Mouse (Mus musculus) hindbrain, embryonic 13.5 days (tissue): ENCODE data around the gene Prkaa2. TPM values are rescaled to one million over a fixed set of nuclear protein-coding genes. Genes with fewer than 3 reads are reported as not detected.

Experiments
- ATAC-seq: fragments of 200-750 bp; cut with Nextera tagmentation; 2 replicates; pipeline ENCODE4 v1.8.0; 2017; ENCODE audit warnings: moderate TSS enrichment; ENCODE audit not compliant: low FRiP score
- H3K27ac ChIP-seq: fragments of 300-500 bp; sonication (generic); 2 replicates; pipeline ENCODE4 v1.5.1; 2015; ENCODE audit warnings: inconsistent platforms, mild to moderate bottlenecking, moderate library complexity
- H3K27me3 ChIP-seq: fragments of 300-500 bp; sonication (generic); 2 replicates; pipeline ENCODE4 v1.6.1; 2015; ENCODE audit warnings: mild to moderate bottlenecking, inconsistent platforms
- H3K36me3 ChIP-seq: fragments of 300-500 bp; sonication (generic); 2 replicates; pipeline ENCODE4 v1.6.1; 2015; ENCODE audit warnings: mild to moderate bottlenecking, inconsistent platforms
- H3K4me1 ChIP-seq: fragments of 300-500 bp; sonication (generic); replicated peaks from 2 replicates; pipeline ENCODE4 v1.6.1; 2015; ENCODE audit warnings: inconsistent platforms
- H3K4me2 ChIP-seq: fragments of 300-500 bp; sonication (generic); 2 replicates; pipeline ENCODE4 v1.6.1; 2015; ENCODE audit warnings: inconsistent platforms, mild to moderate bottlenecking, moderate library complexity
- H3K4me3 ChIP-seq: fragments of 300-500 bp; sonication (generic); 2 replicates; pipeline ENCODE4 v1.5.1; 2015; ENCODE audit warnings: mild to moderate bottlenecking, inconsistent platforms
- H3K9ac ChIP-seq: fragments of 300-500 bp; sonication (generic); 2 replicates; pipeline ENCODE4 v1.6.1; 2015; ENCODE audit warnings: mild to moderate bottlenecking, inconsistent platforms
- H3K9me3 ChIP-seq: fragments of 300-500 bp; sonication (generic); 2 replicates; pipeline ENCODE4 v1.6.1; 2016; ENCODE audit warnings: inconsistent platforms
- WGBS: fragments of 180-500 bp; shearing (Covaris S2); methylation state at CpG from one replicate; pipeline ENCODE4 v1.1.7; 2015; 5-methylcytosine and 5-hydroxymethylcytosine counted together
- polyA plus RNA-seq: library from polyadenylated mRNA; unstranded; fragments of >200 nt; fragmentation: Nextera tagmentation; extraction: Ambion mirVana; gene quantifications from 2 replicates; pipeline ENCODE4 v1.2.1, GENCODE M21; 2015

Gene Prkaa2
- polyA plus RNA-seq, 1 experiment from 2014 or later, result 11.5 TPM

DNA sequence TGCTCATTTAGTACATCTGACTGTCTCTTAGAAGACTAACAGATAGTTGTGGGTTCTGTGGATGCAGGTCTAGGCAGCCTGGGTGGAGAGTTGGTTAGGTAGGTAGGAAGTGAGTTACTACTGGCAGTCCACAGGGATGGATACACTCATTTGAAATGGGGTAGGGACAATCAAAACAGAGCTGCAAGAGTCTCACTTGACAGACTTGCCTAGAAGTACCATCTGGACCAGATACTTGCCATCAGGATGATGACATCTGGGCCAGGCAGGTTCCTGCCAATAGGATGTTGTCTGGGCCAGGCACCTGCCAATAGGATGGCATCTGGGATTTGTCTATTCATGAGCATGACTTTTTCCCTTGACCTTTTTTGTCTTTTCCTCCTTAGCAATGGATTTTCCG, 108.0 kb downstream of the Prkaa2 start:
- no peak overlapping the region for H3K9ac ChIP-seq
- H3K4me2 ChIP-seq, result no peak overlapping the region
- H3K4me1 ChIP-seq, result no peaks in the 10 kb centered on the region
- no peaks in the 10 kb centered on the region for H3K9me3 ChIP-seq
- H3K36me3 ChIP-seq, result no peaks in the 10 kb centered on the region
- H3K4me3 ChIP-seq, result no peak overlapping the region
- WGBS, result 60% methylated on average over 1 of the region's 1 CpGs
- ATAC-seq, result no peak
- H3K27me3 ChIP-seq, result no peaks in the 10 kb centered on the region
- no peak overlapping the region for H3K27ac ChIP-seq

DNA sequence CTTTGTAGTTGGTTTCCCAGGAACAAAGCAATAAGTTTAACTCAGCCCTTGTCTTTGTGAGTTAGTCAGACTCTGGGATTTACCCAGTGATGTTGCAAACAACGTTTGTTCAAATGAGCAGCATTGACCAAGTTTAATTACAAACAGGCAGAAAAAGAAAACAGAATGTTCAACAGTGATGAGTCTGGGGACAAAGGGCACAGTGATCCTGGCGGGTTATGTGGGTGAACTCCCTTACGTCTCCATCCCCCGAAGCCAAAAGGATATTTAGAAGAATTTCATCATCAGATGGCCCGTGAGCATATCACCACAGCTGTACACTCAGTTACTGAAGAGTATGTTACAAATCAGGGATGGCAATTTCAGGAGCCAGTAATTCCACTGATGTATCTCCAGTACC, 110.0 kb downstream of the Prkaa2 start:
- Histone ChIP-seq H3K4me3 (no peak overlapping the region), H3K36me3 (no peaks in the 10 kb centered on the region), H3K4me1 (no peaks in the 10 kb centered on the region), H3K9ac (no peak overlapping the region), H3K9me3 (no peaks in the 10 kb centered on the region), H3K4me2 (no peak overlapping the region), H3K27me3 (no peaks in the 10 kb centered on the region), H3K27ac (no peak overlapping the region)
- no peak for ATAC-seq
- 69% methylated on average over 5 of the region's 5 CpGs for WGBS

DNA sequence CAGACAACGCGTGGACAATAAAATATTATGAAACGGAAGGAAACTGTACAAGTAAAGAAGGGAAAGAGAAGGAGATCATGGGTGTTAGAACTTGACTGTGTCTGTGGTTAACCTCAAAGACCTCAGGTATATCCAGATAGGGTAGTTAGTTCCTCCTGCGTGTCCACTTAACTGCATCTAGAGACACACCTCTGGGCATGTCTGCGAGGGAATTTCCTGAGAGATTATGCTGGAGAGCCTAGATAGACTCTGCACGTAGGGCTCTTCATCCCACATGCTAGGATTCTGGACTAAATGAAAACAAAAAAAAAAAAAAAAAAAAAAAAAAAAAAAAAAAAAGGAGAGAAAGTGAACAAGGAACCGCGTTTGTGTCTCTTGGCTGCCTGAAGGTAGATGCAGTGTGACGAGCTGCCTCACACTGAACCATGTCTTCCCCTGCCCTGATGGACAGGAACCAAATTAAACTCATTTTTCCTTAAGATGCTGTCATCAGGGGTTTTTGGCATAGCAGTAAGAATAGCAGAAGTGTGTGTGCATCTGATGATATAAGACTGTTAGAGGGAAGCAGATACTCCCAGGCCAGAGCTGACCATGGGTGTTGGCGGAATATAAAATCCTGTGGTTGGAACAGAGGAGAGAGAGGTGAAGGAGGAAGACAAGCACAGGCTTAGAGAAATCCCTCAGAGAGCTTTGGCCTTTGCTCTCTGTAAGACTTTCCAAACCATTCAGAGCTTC, 116.4 kb downstream of the Prkaa2 start:
- no peaks in the 10 kb centered on the region for H3K36me3 ChIP-seq
- no peak for ATAC-seq
- no peak overlapping the region for H3K27ac ChIP-seq
- no peak overlapping the region for H3K9ac ChIP-seq
- WGBS, result 89% methylated on average over 10 of the region's 10 CpGs
- H3K4me3 ChIP-seq, result no peak overlapping the region
- H3K27me3 ChIP-seq, result no peaks in the 10 kb centered on the region
- H3K4me1 ChIP-seq, result no peaks in the 10 kb centered on the region
- H3K4me2 ChIP-seq, result no peak overlapping the region
- no peaks in the 10 kb centered on the region for H3K9me3 ChIP-seq

DNA sequence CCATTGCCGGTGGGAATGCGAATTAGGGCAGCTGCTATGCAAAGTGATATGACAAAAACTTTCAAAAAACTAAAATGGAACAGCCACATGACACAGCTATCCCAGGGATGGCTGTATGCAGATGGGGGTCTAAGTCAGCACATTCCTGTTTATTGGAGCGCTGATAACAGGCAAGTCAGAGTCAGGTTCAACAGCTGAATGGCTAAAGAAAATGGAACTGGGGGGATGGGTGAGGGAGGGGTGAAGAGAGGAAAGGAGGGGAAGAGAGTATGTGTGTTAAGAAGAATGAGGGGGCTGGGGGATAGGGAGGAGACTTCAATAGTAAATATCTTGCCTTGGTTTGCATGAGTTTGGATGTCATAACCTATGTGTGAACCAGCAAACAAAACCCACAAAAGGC, 117.4 kb downstream of the Prkaa2 start:
- H3K9ac ChIP-seq, result no peak overlapping the region
- no peaks in the 10 kb centered on the region for H3K36me3 ChIP-seq
- no peaks in the 10 kb centered on the region for H3K9me3 ChIP-seq
- H3K27me3 ChIP-seq, result no peaks in the 10 kb centered on the region
- no peaks in the 10 kb centered on the region for H3K4me1 ChIP-seq
- WGBS, result 76% methylated on average over 3 of the region's 3 CpGs
- H3K4me3 ChIP-seq, result no peak overlapping the region
- H3K4me2 ChIP-seq, result no peak overlapping the region
- H3K27ac ChIP-seq, result no peak overlapping the region
- no peak for ATAC-seq

DNA sequence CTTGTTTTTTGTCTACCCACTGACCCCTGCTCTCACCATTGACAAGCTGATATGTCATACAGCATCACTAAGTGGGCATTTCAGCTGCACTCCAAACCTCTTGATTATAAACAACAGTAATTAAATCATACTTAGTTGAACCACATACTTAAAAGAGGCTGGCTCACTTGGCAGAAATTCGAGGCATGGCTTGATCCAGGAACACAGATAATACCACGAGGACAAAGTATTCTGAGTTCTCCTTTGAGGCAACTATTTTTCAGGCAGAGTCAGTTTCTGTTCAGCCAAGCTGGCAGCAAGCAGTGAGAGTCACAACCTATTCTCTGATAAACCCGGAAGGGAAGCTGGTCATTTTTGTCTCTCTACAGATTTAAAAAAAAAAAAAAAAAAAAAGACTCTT, 119.0 kb downstream of the Prkaa2 start:
- Histone ChIP-seq H3K9me3 (no peaks in the 10 kb centered on the region), H3K27ac (no peak overlapping the region), H3K27me3 (no peaks in the 10 kb centered on the region), H3K9ac (no peak overlapping the region), H3K4me2 (no peak overlapping the region), H3K4me1 (no peaks in the 10 kb centered on the region), H3K4me3 (no peak overlapping the region), H3K36me3 (no peaks in the 10 kb centered on the region)
- 87% methylated on average over 3 of the region's 3 CpGs for WGBS
- ATAC-seq, result no peak

DNA sequence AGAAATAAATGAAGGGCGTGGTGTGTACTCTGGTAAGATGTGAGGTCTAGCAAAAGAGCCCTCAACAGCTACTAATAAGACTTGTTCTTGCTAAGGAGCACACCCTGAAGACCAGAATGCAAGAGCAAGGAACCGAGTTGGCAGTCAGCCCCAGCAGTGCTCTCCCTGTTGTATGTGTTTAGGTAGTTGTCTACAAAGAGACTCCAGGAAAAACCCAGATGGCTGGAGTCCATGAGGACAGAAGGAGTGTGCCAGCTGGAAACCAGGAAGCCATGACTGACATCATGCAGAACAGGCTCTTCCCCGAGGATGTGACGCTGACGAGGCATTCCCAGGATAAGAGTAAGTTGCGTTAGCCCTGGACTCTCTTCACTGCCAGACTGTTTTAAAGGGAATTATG, 119.7 kb downstream of the Prkaa2 start:
- H3K36me3 ChIP-seq, result no peaks in the 10 kb centered on the region
- H3K4me1 ChIP-seq, result no peaks in the 10 kb centered on the region
- H3K27me3 ChIP-seq, result no peaks in the 10 kb centered on the region
- H3K4me2 ChIP-seq, result no peak overlapping the region
- ATAC-seq, result no peak
- no peak overlapping the region for H3K27ac ChIP-seq
- WGBS, result 86% methylated on average over 6 of the region's 6 CpGs
- no peaks in the 10 kb centered on the region for H3K9me3 ChIP-seq
- H3K9ac ChIP-seq, result no peak overlapping the region
- no peak overlapping the region for H3K4me3 ChIP-seq

DNA sequence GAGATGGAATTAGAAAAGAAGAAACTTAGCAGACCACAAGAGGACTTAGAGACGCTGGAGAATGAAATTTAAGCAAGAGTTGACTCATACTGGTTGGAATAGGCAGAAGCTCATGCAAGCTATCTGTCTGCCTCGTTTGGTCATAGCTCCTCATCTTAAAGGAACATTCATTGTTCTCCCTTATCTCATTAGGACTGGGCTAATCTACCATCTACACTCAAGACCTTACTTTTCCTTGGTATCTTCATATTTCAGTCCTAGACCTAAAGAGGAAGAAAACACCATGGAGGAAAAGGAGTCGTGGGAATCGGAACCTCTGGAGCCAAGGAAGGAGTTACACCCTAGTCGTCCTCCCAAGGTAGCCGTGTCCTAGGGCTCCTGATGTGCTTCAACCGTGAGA, 121.0 kb downstream of the Prkaa2 start:
- no peak for ATAC-seq
- Histone ChIP-seq H3K4me3 (no peak overlapping the region), H3K27ac (no peak overlapping the region), H3K9me3 (no peaks in the 10 kb centered on the region), H3K4me1 (no peaks in the 10 kb centered on the region), H3K27me3 (no peaks in the 10 kb centered on the region), H3K9ac (no peak overlapping the region), H3K4me2 (no peak overlapping the region), H3K36me3 (no peaks in the 10 kb centered on the region)
- 92% methylated on average over 7 of the region's 7 CpGs for WGBS

DNA sequence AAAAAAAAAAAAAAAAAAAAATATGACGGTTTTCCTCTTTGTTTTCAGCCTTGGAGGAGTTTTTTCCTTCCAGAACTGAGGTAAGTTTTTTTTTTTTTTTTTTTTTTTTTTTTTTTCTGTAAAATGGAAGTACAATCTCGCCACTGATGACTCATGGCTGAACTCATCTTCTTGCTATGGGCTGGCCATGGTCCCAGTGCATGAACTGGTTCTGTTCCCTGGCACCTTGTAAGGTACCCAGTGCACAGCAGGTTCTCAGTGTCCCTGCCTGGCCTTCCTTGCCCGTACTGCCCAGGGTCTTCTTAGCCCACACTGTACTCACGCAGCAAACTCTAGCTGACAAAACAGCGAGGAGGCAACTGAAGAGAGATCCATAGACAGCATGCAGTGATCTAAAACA, 121.6 kb downstream of the Prkaa2 start:
- no peak overlapping the region for H3K4me2 ChIP-seq
- no peaks in the 10 kb centered on the region for H3K36me3 ChIP-seq
- no peak overlapping the region for H3K4me3 ChIP-seq
- H3K4me1 ChIP-seq, result no peaks in the 10 kb centered on the region
- H3K9ac ChIP-seq, result no peak overlapping the region
- H3K27me3 ChIP-seq, result no peaks in the 10 kb centered on the region
- no peaks in the 10 kb centered on the region for H3K9me3 ChIP-seq
- ATAC-seq, result no peak
- 82% methylated on average over 5 of the region's 5 CpGs for WGBS
- H3K27ac ChIP-seq, result no peak overlapping the region

DNA sequence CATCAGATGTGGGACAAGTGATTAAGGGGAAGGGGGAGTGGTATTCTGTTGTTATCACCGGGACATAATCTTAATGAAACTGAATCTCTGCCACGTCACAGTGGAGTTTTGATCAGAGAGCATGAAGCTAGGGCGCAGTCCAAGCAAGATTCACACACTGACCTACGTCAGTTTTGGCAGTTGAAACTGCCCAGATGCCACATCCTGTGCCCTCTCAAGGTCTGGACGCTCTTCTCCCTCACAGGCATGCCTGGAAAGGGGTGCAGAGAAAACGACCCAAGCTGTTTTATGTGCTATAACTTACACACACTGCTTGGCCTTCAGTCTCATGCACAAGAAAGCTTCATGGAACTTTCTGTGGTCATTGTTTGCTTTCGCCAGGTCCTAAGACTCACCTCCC, 122.1 kb downstream of the Prkaa2 start:
- no peaks in the 10 kb centered on the region for H3K9me3 ChIP-seq
- H3K4me3 ChIP-seq, result no peak overlapping the region
- H3K4me1 ChIP-seq, result no peaks in the 10 kb centered on the region
- no peak overlapping the region for H3K4me2 ChIP-seq
- 78% methylated on average over 7 of the region's 7 CpGs for WGBS
- no peak for ATAC-seq
- no peak overlapping the region for H3K9ac ChIP-seq
- H3K27me3 ChIP-seq, result no peaks in the 10 kb centered on the region
- H3K27ac ChIP-seq, result no peak overlapping the region
- H3K36me3 ChIP-seq, result no peaks in the 10 kb centered on the region

DNA sequence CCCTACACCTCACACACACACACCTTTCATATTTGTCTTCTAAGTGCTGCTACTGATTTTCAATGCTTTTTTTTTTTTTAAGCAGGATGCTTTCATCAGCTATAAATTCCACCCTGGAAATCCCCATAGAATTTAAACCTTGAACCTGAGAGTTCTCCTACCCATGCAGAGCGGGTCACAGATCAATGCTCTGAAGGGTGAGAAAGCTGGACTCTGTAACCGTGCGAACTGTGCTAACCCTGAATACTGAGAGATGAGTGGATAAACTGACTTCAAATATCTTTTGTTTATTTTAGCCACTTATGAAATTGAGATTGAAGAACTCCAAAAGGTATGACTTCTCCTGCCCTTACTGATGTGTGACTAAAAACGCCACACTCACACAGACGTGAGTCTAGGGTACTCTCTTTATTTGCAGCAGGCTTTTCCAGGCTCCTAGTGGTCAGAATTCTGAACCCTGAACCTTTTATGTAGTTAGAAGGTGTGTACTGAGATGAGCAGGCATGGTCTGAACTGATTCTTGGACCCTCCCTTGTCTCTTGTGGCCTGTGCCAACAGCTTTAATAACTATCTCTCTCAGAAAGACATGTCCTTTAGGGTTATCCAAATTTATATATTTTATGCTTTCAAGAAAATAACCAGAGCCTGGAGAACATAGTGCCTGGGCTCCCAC, 123.6 kb downstream of the Prkaa2 start:
- ATAC-seq, result no peak
- no peaks in the 10 kb centered on the region for H3K9me3 ChIP-seq
- no peaks in the 10 kb centered on the region for H3K36me3 ChIP-seq
- H3K4me2 ChIP-seq, result no peak overlapping the region
- no peak overlapping the region for H3K9ac ChIP-seq
- no peak overlapping the region for H3K4me3 ChIP-seq
- no peaks in the 10 kb centered on the region for H3K27me3 ChIP-seq
- H3K4me1 ChIP-seq, result no peaks in the 10 kb centered on the region
- WGBS, result 88% methylated on average over 5 of the region's 5 CpGs
- H3K27ac ChIP-seq, result no peak overlapping the region

Other genes with a start within 250 kb of the Prkaa2 start
- gene C8a, start 233.5 kb downstream of the Prkaa2 start, polyA plus RNA-seq, result not detected in 2 replicates
- gene Fyb2, start 196.4 kb downstream of the Prkaa2 start, polyA plus RNA-seq, result 0.05 and 0.22 TPM in 2 replicates
- gene Plpp3, start 47.5 kb upstream of the Prkaa2 start, polyA plus RNA-seq, result 79.0 and 81.9 TPM in 2 replicates